In genomic region chr9:114543882-114544753, GRCm38 (mm10) we compare ENCODE assay signal across 12 mouse cellular contexts. TPM values are rescaled to one million over a fixed set of nuclear protein-coding genes. Genes with fewer than 3 reads are reported as not detected.
DNase-seq lines count a peak whose midpoint lies in the region; ATAC-seq lines count a peak whose summit lies in the region.
"Had no signal": no experiment of that assay in that cellular context is flagged by ENCODE, and none has a peak within 500 bp of the region (broad histone marks: within the 10 kb centered on the region; RNA-seq: fewer than 3 reads in every experiment).

No protein-coding gene starts in this region.

- intact Hi-C loops in left cerebral cortex, postnatal 25 days (cut with DNase I) = no loop called here

- H3K36me3 ChIP-seq in liver, embryonic 12.5 days = no peaks in the 10 kb centered on the region
- H3K36me3 ChIP-seq in limb, embryonic 15.5 days = no peaks in the 10 kb centered on the region
- H3K36me3 ChIP-seq: heart, embryonic 13.5 days had no signal

- H3K27me3 ChIP-seq in liver, embryonic 12.5 days (replicated peaks) = peaks cover 3% of the 10 kb centered on the region; the same call in 1 of the 2 replicates
- H3K27me3 ChIP-seq in limb, embryonic 15.5 days = no peaks in the 10 kb centered on the region
- H3K27me3 ChIP-seq: heart, embryonic 13.5 days had no signal

- DNase-seq in liver = no peak
- peak; percentile 41 for DNase-seq in kidney, adult 18-20 months
- DNase-seq in spleen, postnatal 10 days (ENCODE audit: low spot score in 2 of 2) = no peak
- no peak for DNase-seq in right cerebral cortex, adult 2 months (ENCODE audit: low spot score in 2 of 2)
- no peak for DNase-seq in left cerebral cortex, postnatal 25 days (ENCODE audit: low spot score in 2 of 2)
- DNase-seq: layer of hippocampus, postnatal 36 days had no signal

- H3K4me1 ChIP-seq in liver, embryonic 12.5 days = peaks cover 65% of the 10 kb centered on the region
- H3K4me1 ChIP-seq in limb, embryonic 15.5 days = peaks cover 27% of the 10 kb centered on the region

- 54% methylated on average over 16 of the region's 17 CpGs for whole genome bisulfite sequencing in liver, embryonic 12.5 days (ENCODE audit: insufficient replicate concordance)
- 27% methylated on average over 17 of the region's 17 CpGs for WGBS in limb, embryonic 15.5 days

- H3K9me3 ChIP-seq in liver, embryonic 12.5 days (replicated peaks) = no peaks in the 10 kb centered on the region
- H3K9me3 ChIP-seq in limb, embryonic 15.5 days = no peaks in the 10 kb centered on the region
- H3K9me3 ChIP-seq: heart, embryonic 13.5 days had no signal

- no peak overlapping the region for H3K9ac ChIP-seq in liver, embryonic 12.5 days
- H3K9ac ChIP-seq in limb, embryonic 15.5 days = no peak overlapping the region
- H3K9ac ChIP-seq: heart, embryonic 13.5 days had no signal

- ATAC-seq in liver, embryonic 12.5 days = no peak
- ATAC-seq in common myeloid progenitor, adult 5-6 weeks (replicated peaks; ENCODE audit: low read depth, poor library complexity, severe bottlenecking) = peak; percentile 40
- no peak for ATAC-seq in limb, embryonic 15.5 days (ENCODE audit: insufficient number of reproducible peaks, low FRiP score, low TSS enrichment, low read depth)

- H3K4me3 ChIP-seq in liver, embryonic 12.5 days = no peak overlapping the region
- H3K4me3 ChIP-seq in limb, embryonic 15.5 days = no peak overlapping the region
- H3K4me3 ChIP-seq: erythroblast, embryonic 14.5 days; heart, embryonic 13.5 days had no signal

- H3K4me2 ChIP-seq in liver, embryonic 12.5 days = no peak overlapping the region
- H3K4me2 ChIP-seq in limb, embryonic 15.5 days = 0 out of 2 replicates have a peak overlapping the region, but pooled peaks have one; percentile 19
- H3K4me2 ChIP-seq: heart, embryonic 13.5 days had no signal

- 0 out of 2 replicates have a peak overlapping the region, but pooled peaks have one; percentile 14 for H3K27ac ChIP-seq in liver, embryonic 12.5 days
- H3K27ac ChIP-seq in limb, embryonic 15.5 days = no peak overlapping the region
- H3K27ac ChIP-seq: heart, embryonic 13.5 days had no signal

RNA-seq across cellular contexts. Expression of gene Trim71, which starts 20.1 kb away (rescaled TPM):
- polyA plus RNA-seq in liver, embryonic 12.5 days (2016; fragmentation: Nextera tagmentation; extraction: Ambion mirVana) = 1.7 and 2.0 TPM in 2 replicates
- total RNA-seq in common myeloid progenitor, adult 5-6 weeks (2017) = 0.09 TPM in 1 of 2 replicates, not detected in the other
- polyA plus RNA-seq in limb, embryonic 15.5 days (2015; fragmentation: Nextera tagmentation; extraction: Ambion mirVana) = 0.24 and 0.27 TPM in 2 replicates
- total RNA-seq in left cerebral cortex, postnatal 25 days (2021) = under 1 TPM; 0.69 TPM
- polyA plus RNA-seq: erythroblast, embryonic 14.5 days had no signal

RNA-seq across cellular contexts. Expression of gene C130032M10Rik, which starts 28.6 kb away (rescaled TPM):
- polyA plus RNA-seq in liver, embryonic 12.5 days (2016; fragmentation: Nextera tagmentation; extraction: Ambion mirVana) = 0.18 and 0.22 TPM in 2 replicates
- not detected in 2 replicates for total RNA-seq in common myeloid progenitor, adult 5-6 weeks (2017)
- polyA plus RNA-seq in limb, embryonic 15.5 days (2015; fragmentation: Nextera tagmentation; extraction: Ambion mirVana) = 5.5 and 6.6 TPM in 2 replicates
- total RNA-seq in left cerebral cortex, postnatal 25 days (2021) = not detected
- total RNA-seq: layer of hippocampus, postnatal 36 days; megakaryocyte progenitor cell, adult 5-6 weeks had no signal
- polyA plus RNA-seq: erythroblast, embryonic 14.5 days had no signal

RNA-seq across cellular contexts. Expression of gene Ccr4, which starts 39.4 kb away (rescaled TPM):
- polyA plus RNA-seq in liver, embryonic 12.5 days (2016; fragmentation: Nextera tagmentation; extraction: Ambion mirVana) = not detected in 2 replicates
- not detected in 2 replicates for total RNA-seq in common myeloid progenitor, adult 5-6 weeks (2017)
- 4.5 and 5.7 TPM in 2 replicates for polyA plus RNA-seq in limb, embryonic 15.5 days (2015; fragmentation: Nextera tagmentation; extraction: Ambion mirVana)
- not detected for total RNA-seq in left cerebral cortex, postnatal 25 days (2021)
- total RNA-seq: layer of hippocampus, postnatal 36 days; megakaryocyte progenitor cell, adult 5-6 weeks had no signal
- polyA plus RNA-seq: erythroblast, embryonic 14.5 days; heart, embryonic 13.5 days had no signal
